Mouse (Mus musculus) retina, adult 2 months (tissue): ENCODE data around the gene Srarp.

Source experiments
- DNase-seq: peaks from one replicate; pipeline ENCODE4 v3.0.0-alpha.2; 2012; ENCODE audit warnings: low read depth, low spot score

Srarp gene

GRCm38 (mm10) chr4:141425484-141426479 lies 10.1 kb downstream of the Srarp start:
- DNase-seq: no peak

- no peak for DNase-seq
Observed at GRCm38 (mm10) chr4:141423691-141424431, 12.0 kb downstream of the Srarp start.

- DNase-seq: no peak
Observed at GRCm38 (mm10) chr4:141423288-141423687, 12.6 kb downstream of the Srarp start.

GRCm38 (mm10) chr4:141422841-141423240 lies 13.1 kb downstream of the Srarp start:
- no peak for DNase-seq

- DNase-seq: no peak
Observed at GRCm38 (mm10) chr4:141421423-141421822, 14.5 kb downstream of the Srarp start.

- DNase-seq: no peak
Observed at GRCm38 (mm10) chr4:141420886-141421285, 15.0 kb downstream of the Srarp start.

GRCm38 (mm10) chr4:141420192-141420829 lies 15.6 kb downstream of the Srarp start, which contains the start of gene Hspb7:
TSS of gene Hspb7 (plus strand) at chr4:141420779.
- DNase-seq: no peak

- DNase-seq: no peak
Observed at GRCm38 (mm10) chr4:141419398-141420191, 16.3 kb downstream of the Srarp start.

- DNase-seq: no peak
Observed at GRCm38 (mm10) chr4:141415924-141416323, 20.0 kb downstream of the Srarp start, which contains the start of gene Clcnkb. TSS of gene Clcnkb (minus strand) at chr4:141416014.

GRCm38 (mm10) chr4:141411430-141411992 lies 24.4 kb downstream of the Srarp start:
- no peak for DNase-seq

- DNase-seq: no peak
Observed at GRCm38 (mm10) chr4:141408577-141408976, 27.3 kb downstream of the Srarp start.

- no peak for DNase-seq
Observed at GRCm38 (mm10) chr4:141406516-141407299, 29.2 kb downstream of the Srarp start.

GRCm38 (mm10) chr4:141405314-141405622 lies 30.6 kb downstream of the Srarp start:
- no peak for DNase-seq

- peak; percentile 60 for DNase-seq
Observed at GRCm38 (mm10) chr4:141404518-141405313, 31.2 kb downstream of the Srarp start.

- no peak for DNase-seq
Observed at GRCm38 (mm10) chr4:141400171-141400570, 35.7 kb downstream of the Srarp start.

GRCm38 (mm10) chr4:141398545-141398944 lies 37.4 kb downstream of the Srarp start, which contains the start of gene Clcnka:
TSS of gene Clcnka (minus strand) at chr4:141398724.
- DNase-seq: no peak

GRCm38 (mm10) chr4:141397861-141398260 lies 38.0 kb downstream of the Srarp start:
- DNase-seq: no peak

- DNase-seq: no peak
Observed at GRCm38 (mm10) chr4:141394751-141395150, 41.2 kb downstream of the Srarp start.

GRCm38 (mm10) chr4:141391293-141391692 lies 44.6 kb downstream of the Srarp start:
- no peak for DNase-seq
